Mouse (Mus musculus) frontal cortex, postnatal 14 days (tissue): Measurements from ENCODE around the gene Chaf1b.

Source experiments
- DNase-seq, 2 experiments: peaks; one replicate each; pipeline ENCODE4 v3.0.0; 2022; ENCODE audit warnings: low spot score in 2 of 2

The Chaf1b gene

DNA sequence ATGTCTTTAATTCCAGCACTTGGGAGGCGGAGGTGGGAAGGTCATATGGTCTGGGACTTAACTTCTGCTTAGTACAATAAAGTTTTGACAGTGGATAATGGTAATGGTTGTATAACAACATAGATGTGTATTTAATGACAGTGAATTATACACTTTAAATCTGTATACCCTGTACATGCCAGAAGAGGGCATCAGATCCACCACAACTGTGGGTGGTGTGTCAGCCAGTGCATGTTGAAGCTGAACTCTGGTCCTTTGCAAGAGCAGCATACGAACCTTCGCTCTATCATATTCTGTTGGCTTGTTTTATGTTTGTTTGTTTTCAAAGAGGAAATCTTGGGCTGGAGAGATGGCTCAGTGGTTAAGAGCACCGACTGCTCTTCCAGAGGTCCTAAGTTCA, 63.7 kb downstream of the Chaf1b start:
- DNase-seq = no peak
